22 mouse cellular contexts compared by ENCODE assay signal in genomic region chr6:134259913-134260312, GRCm38 (mm10).
DNase-seq lines count a peak whose midpoint lies in the region; ATAC-seq and TF ChIP-seq lines count a peak whose summit lies in the region.
"Had no signal": no experiment of that assay in that cellular context is flagged by ENCODE, and none has a peak within 500 bp of the region (broad histone marks: within the 10 kb centered on the region; RNA-seq: fewer than 3 reads in every experiment).

No protein-coding gene starts in this region.

- WGBS in intestine, postnatal 0 days = 93% methylated on average over 8 of the region's 8 CpGs
- 91% methylated on average over 8 of the region's 8 CpGs for WGBS in intestine, embryonic 15.5 days
- WGBS in liver, embryonic 14.5 days (ENCODE audit: insufficient replicate concordance) = 78% methylated on average over 8 of the region's 8 CpGs

- H3K4me2 ChIP-seq in intestine, postnatal 0 days (replicated peaks; ENCODE audit: low read depth) = no peak overlapping the region
- H3K4me2 ChIP-seq in intestine, embryonic 15.5 days (replicated peaks) = no peak overlapping the region
- H3K4me2 ChIP-seq in liver, embryonic 14.5 days (ENCODE audit: low read depth) = no peak overlapping the region
- H3K4me2 ChIP-seq: embryonic facial prominence, embryonic 15.5 days; forebrain, embryonic 12.5 days; heart, embryonic 11.5 days; hindbrain, embryonic 14.5 days; limb, embryonic 13.5 days; midbrain, embryonic 13.5 days had no signal

- H3K27ac ChIP-seq in intestine, postnatal 0 days (ENCODE audit: low read depth, low read length) = no peak overlapping the region
- H3K27ac ChIP-seq in intestine, embryonic 15.5 days = no peak overlapping the region
- no peak overlapping the region for H3K27ac ChIP-seq in liver, embryonic 14.5 days
- no peak overlapping the region for H3K27ac ChIP-seq in ES-Bruce4 (ENCODE audit: insufficient read depth, low read length)
- H3K27ac ChIP-seq: embryonic facial prominence, embryonic 10.5 days; embryonic facial prominence, embryonic 15.5 days; forebrain, embryonic 12.5 days; hindbrain, embryonic 14.5 days; macrophage; midbrain, embryonic 13.5 days had no signal

- TF ChIP-seq POLR2A in ES-Bruce4 (IDR thresholded peaks at IDR 0.05; ENCODE audit: insufficient read depth, low read length) = no peak

- TF ChIP-seq CTCF in intestine, postnatal 0 days (IDR thresholded peaks at IDR 0.05; ENCODE audit: low read depth) = peak; percentile 38; the same call in 1 of the 2 replicates
- 0 out of 2 replicates have a peak, but pooled peaks have one; percentile 25 for TF ChIP-seq CTCF in liver, embryonic 14.5 days (IDR thresholded peaks at IDR 0.05; ENCODE audit: low read depth)
- TF ChIP-seq CTCF in ES-Bruce4 (IDR thresholded peaks at IDR 0.05; ENCODE audit: low read depth, low read length) = peak; percentile 35
- TF ChIP-seq CTCF in Patski (IDR thresholded peaks at IDR 0.05) = peak; percentile 26

- peaks cover 23% of the 10 kb centered on the region for H3K36me3 ChIP-seq in intestine, postnatal 0 days (ENCODE audit: control insufficient read depth, insufficient read depth)
- peaks cover 13% of the 10 kb centered on the region for H3K36me3 ChIP-seq in intestine, embryonic 15.5 days
- no peaks in the 10 kb centered on the region for H3K36me3 ChIP-seq in liver, embryonic 14.5 days (replicated peaks; ENCODE audit: control insufficient read depth, insufficient read depth, low read depth)
- H3K36me3 ChIP-seq in ES-Bruce4 (ENCODE audit: control insufficient read depth, insufficient read depth, low read length, poor library complexity, severe bottlenecking) = no peaks in the 10 kb centered on the region

- CTCF ChIA-PET in Patski (lab: Charles Lee) = no interaction called here

- intact Hi-C loops in heart, postnatal 36 days (cut with DNase I) = loop anchor here (5.0 kb wide), 2 partner anchors 107 to 223 kb away; partner anchors contain the start of gene Etv6

- ATAC-seq in intestine, postnatal 0 days = no peak
- ATAC-seq in intestine, embryonic 15.5 days = no peak
- no peak for ATAC-seq in liver, embryonic 14.5 days (ENCODE audit: insufficient read depth)
- ATAC-seq in Patski = no peak
- ATAC-seq: midbrain, embryonic 13.5 days had no signal

- no peaks in the 10 kb centered on the region for H3K9me3 ChIP-seq in intestine, postnatal 0 days (ENCODE audit: control insufficient read depth)
- no peaks in the 10 kb centered on the region for H3K9me3 ChIP-seq in intestine, embryonic 15.5 days
- no peaks in the 10 kb centered on the region for H3K9me3 ChIP-seq in liver, embryonic 14.5 days (ENCODE audit: control insufficient read depth, low read length)
- H3K9me3 ChIP-seq in ES-Bruce4 (replicated peaks; ENCODE audit: control insufficient read depth, insufficient read depth, low read length, poor library complexity, severe bottlenecking) = no peaks in the 10 kb centered on the region
- H3K9me3 ChIP-seq: embryonic facial prominence, embryonic 15.5 days; midbrain, embryonic 13.5 days had no signal

- no peak for DNase-seq in liver, embryonic 14.5 days (ENCODE audit: low read depth in 3 of 3, low spot score in 3 of 3)
- DNase-seq in liver = no peak
- DNase-seq in Patski (ENCODE audit: low read depth, low spot score) = no peak
- DNase-seq in heart, postnatal 36 days = no peak
- DNase-seq in cerebellum, postnatal 14 days = no peak
- DNase-seq: adrenal gland, postnatal 36 days; cerebellum, adult 18-20 months; cerebellum, postnatal 25 days; gastrocnemius, postnatal 14 days; kidney, adult 18-20 months; thymus, postnatal 25 days had no signal

- POLR2A ChIA-PET in Patski (lab: Charles Lee) = no interaction called here

- H3K4me3 ChIP-seq in intestine, postnatal 0 days (ENCODE audit: low read depth, low read length) = no peak overlapping the region
- H3K4me3 ChIP-seq in intestine, embryonic 15.5 days (replicated peaks) = no peak overlapping the region
- no peak overlapping the region for H3K4me3 ChIP-seq in liver, embryonic 14.5 days (ENCODE audit: insufficient read depth in 1 of 2, low read depth in 2 of 2, low read length in 2 of 2)
- no peak overlapping the region for H3K4me3 ChIP-seq in ES-Bruce4 (ENCODE audit: low read depth, low read length)
- H3K4me3 ChIP-seq: embryonic facial prominence, embryonic 10.5 days; embryonic facial prominence, embryonic 15.5 days; forebrain, embryonic 12.5 days; limb, embryonic 13.5 days; midbrain, embryonic 13.5 days had no signal

- TF ChIP-seq EP300 in liver, embryonic 14.5 days (IDR thresholded peaks at IDR 0.05; ENCODE audit: low read depth) = no peak
- no peak for TF ChIP-seq EP300 in ES-Bruce4 (IDR thresholded peaks at IDR 0.05; ENCODE audit: insufficient read depth, low read depth, low read length)

- peaks cover 4% of the 10 kb centered on the region; the same call in 1 of the 2 replicates for H3K4me1 ChIP-seq in intestine, postnatal 0 days (replicated peaks; ENCODE audit: control insufficient read depth, insufficient read depth, low read length)
- H3K4me1 ChIP-seq in intestine, embryonic 15.5 days (replicated peaks) = no peaks in the 10 kb centered on the region
- peaks cover 0 to 7% of the 10 kb centered on the region in 2 experiments; a peak in 1 of 4 replicates for H3K4me1 ChIP-seq in liver, embryonic 14.5 days (replicated peaks; ENCODE audit: control insufficient read depth in 2 of 2, insufficient read depth in 2 of 2, low read length in 1 of 2)
- no peaks in the 10 kb centered on the region for H3K4me1 ChIP-seq in ES-Bruce4 (ENCODE audit: control insufficient read depth, insufficient read depth, low read length)
- H3K4me1 ChIP-seq: embryonic facial prominence, embryonic 10.5 days; embryonic facial prominence, embryonic 15.5 days; forebrain, embryonic 12.5 days; midbrain, embryonic 13.5 days had no signal

- in situ Hi-C loops in Patski (cut with MboI; ENCODE audit: low pct_unique_long_range_greater_than_20kb) = loop anchor here (25.0 kb wide), 1 partner anchor 352 kb away; no protein-coding TSS in a partner anchor

- H3K27me3 ChIP-seq in intestine, postnatal 0 days (replicated peaks; ENCODE audit: control insufficient read depth, insufficient read depth, low read length) = no peaks in the 10 kb centered on the region
- no peaks in the 10 kb centered on the region for H3K27me3 ChIP-seq in intestine, embryonic 15.5 days (replicated peaks)
- no peaks in the 10 kb centered on the region for H3K27me3 ChIP-seq in liver, embryonic 14.5 days (ENCODE audit: control insufficient read depth, insufficient read depth, low read length)
- H3K27me3 ChIP-seq in ES-Bruce4 (ENCODE audit: control insufficient read depth, insufficient read depth, low read length, poor library complexity, severe bottlenecking) = no peaks in the 10 kb centered on the region
- H3K27me3 ChIP-seq in Patski = no peaks in the 10 kb centered on the region
- H3K27me3 ChIP-seq: embryonic facial prominence, embryonic 15.5 days; forebrain, embryonic 12.5 days; limb, embryonic 13.5 days; midbrain, embryonic 13.5 days had no signal

- H3K9ac ChIP-seq in intestine, postnatal 0 days (ENCODE audit: low read depth, low read length) = no peak overlapping the region
- H3K9ac ChIP-seq in intestine, embryonic 15.5 days = no peak overlapping the region
- H3K9ac ChIP-seq in liver, embryonic 14.5 days (replicated peaks) = no peak overlapping the region
- no peak overlapping the region for H3K9ac ChIP-seq in ES-Bruce4 (ENCODE audit: low read depth, poor library complexity, severe bottlenecking)
- H3K9ac ChIP-seq: embryonic facial prominence, embryonic 15.5 days; forebrain, embryonic 12.5 days; hindbrain, embryonic 14.5 days; limb, embryonic 13.5 days; midbrain, embryonic 13.5 days had no signal
